ENCODE assay signal across 13 mouse cellular contexts in the genomic region with DNA sequence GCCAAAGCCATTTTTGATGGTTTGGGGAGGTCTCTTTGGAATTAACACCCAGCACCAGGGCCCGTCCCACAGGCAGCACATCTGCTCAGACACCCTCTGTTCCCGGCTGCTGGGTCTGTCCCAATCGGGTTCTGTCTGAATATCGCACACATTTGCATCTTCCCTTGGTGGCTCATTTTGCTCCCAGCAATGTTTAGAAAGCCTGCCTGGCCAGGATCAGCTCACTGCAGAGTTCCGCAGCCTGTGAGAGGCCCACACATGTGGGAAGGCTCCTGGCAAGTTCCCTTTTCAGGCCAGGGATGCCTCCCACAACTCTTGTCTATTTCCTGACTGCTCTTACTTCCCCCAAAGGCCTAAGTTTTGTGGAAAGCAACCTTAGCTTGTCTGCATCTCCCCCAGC. TPM values are rescaled to one million over a fixed set of nuclear protein-coding genes. Genes with fewer than 3 reads are reported as not detected.
DNase-seq lines count a peak whose midpoint lies in the region; ATAC-seq and TF ChIP-seq lines count a peak whose summit lies in the region.
"Had no signal": no experiment of that assay in that cellular context is flagged by ENCODE, and none has a peak within 500 bp of the region (broad histone marks: within the 10 kb centered on the region; RNA-seq: fewer than 3 reads in every experiment).

No protein-coding gene starts in this region.

- H3K4me3 ChIP-seq in heart, embryonic 10.5 days: no peak overlapping the region
- H3K4me3 ChIP-seq in heart, embryonic 11.5 days (ENCODE audit: low read depth, low read length): no peak overlapping the region
- H3K4me3 ChIP-seq in CH12.LX (replicated peaks in 1 of 3; ENCODE audit: low read depth in 2 of 3, low read length in 2 of 3, poor library complexity in 1 of 3): no peak overlapping the region
- no peak overlapping the region for H3K4me3 ChIP-seq in liver, embryonic 13.5 days (replicated peaks)
- no peak overlapping the region for H3K4me3 ChIP-seq in lung, postnatal 0 days (ENCODE audit: low read depth, low read length)
- H3K4me3 ChIP-seq: neural tube, embryonic 15.5 days had no signal

- no peak for TF ChIP-seq CTCF in CH12.LX (conservative IDR thresholded peaks at IDR 0.05 in 1 of 2, IDR thresholded peaks at IDR 0.05 in 1 of 2; ENCODE audit: low read depth in 2 of 2, low read length in 2 of 2)
- TF ChIP-seq CTCF in lung, postnatal 0 days (IDR thresholded peaks at IDR 0.05): no peak

- H3K36me3 ChIP-seq in heart, embryonic 10.5 days: no peaks in the 10 kb centered on the region
- no peaks in the 10 kb centered on the region for H3K36me3 ChIP-seq in heart, embryonic 11.5 days (ENCODE audit: control insufficient read depth, insufficient read depth, low read length)
- H3K36me3 ChIP-seq in CH12.LX (replicated peaks in 1 of 2; ENCODE audit: control insufficient read depth in 1 of 2, insufficient read depth in 1 of 2, low read length in 1 of 2): no peaks in the 10 kb centered on the region
- H3K36me3 ChIP-seq in liver, embryonic 13.5 days: no peaks in the 10 kb centered on the region
- H3K36me3 ChIP-seq in lung, postnatal 0 days (ENCODE audit: insufficient read depth, low read length): no peaks in the 10 kb centered on the region
- H3K36me3 ChIP-seq: neural tube, embryonic 15.5 days had no signal

- no peak overlapping the region for H3K9ac ChIP-seq in heart, embryonic 11.5 days (ENCODE audit: low read depth, low read length)
- H3K9ac ChIP-seq in CH12.LX (ENCODE audit: insufficient read depth, low read depth): no peak overlapping the region
- no peak overlapping the region for H3K9ac ChIP-seq in liver, embryonic 13.5 days
- no peak overlapping the region for H3K9ac ChIP-seq in lung, postnatal 0 days (replicated peaks; ENCODE audit: low read depth)
- H3K9ac ChIP-seq: neural tube, embryonic 15.5 days had no signal

- TF ChIP-seq POLR2A in CH12.LX (IDR thresholded peaks at IDR 0.05; ENCODE audit: low read depth, low read length): no peak

- dilution Hi-C loops in CH12.LX (cut with MboI; ENCODE audit: extremely low pct_ligation_motif_present, extremely low pct_unique_long_range_greater_than_20kb, low sequenced_read_pairs): no loop called here

- H3K4me1 ChIP-seq in heart, embryonic 10.5 days: peaks cover 17% of the 10 kb centered on the region
- H3K4me1 ChIP-seq in heart, embryonic 11.5 days (ENCODE audit: control insufficient read depth, insufficient read depth, low read length): peaks cover 11% of the 10 kb centered on the region; the same call in 1 of the 2 replicates
- peaks cover 16 to 44% of the 10 kb centered on the region in 2 experiments for H3K4me1 ChIP-seq in CH12.LX (ENCODE audit: control insufficient read depth in 1 of 2, insufficient read depth in 2 of 2)
- H3K4me1 ChIP-seq in liver, embryonic 13.5 days (replicated peaks): peaks cover 15% of the 10 kb centered on the region; the same call in 1 of the 2 replicates
- no peaks in the 10 kb centered on the region for H3K4me1 ChIP-seq in lung, postnatal 0 days (ENCODE audit: insufficient read depth, low read depth, low read length)
- H3K4me1 ChIP-seq: neural tube, embryonic 15.5 days had no signal

- in situ Hi-C loops in CH12.LX (cut with MboI; ENCODE audit: low pct_ligation_motif_present, low pct_unique_long_range_greater_than_20kb, low sequenced_read_pairs): no loop called here

- no peaks in the 10 kb centered on the region for H3K9me3 ChIP-seq in heart, embryonic 10.5 days
- H3K9me3 ChIP-seq in heart, embryonic 11.5 days (replicated peaks; ENCODE audit: control insufficient read depth, low read length): peaks cover 7% of the 10 kb centered on the region; the same call in 1 of the 2 replicates
- H3K9me3 ChIP-seq in CH12.LX (replicated peaks; ENCODE audit: low read length): peaks cover 15% of the 10 kb centered on the region
- no peaks in the 10 kb centered on the region for H3K9me3 ChIP-seq in liver, embryonic 13.5 days (replicated peaks)
- H3K9me3 ChIP-seq in lung, postnatal 0 days (ENCODE audit: low read length): no peaks in the 10 kb centered on the region
- H3K9me3 ChIP-seq: neural tube, embryonic 15.5 days had no signal

- no peak for TF ChIP-seq RAD21 in CH12.LX (IDR thresholded peaks at IDR 0.05; ENCODE audit: low read depth, low read length)

- 0 out of 2 replicates have a peak overlapping the region, but pooled peaks have one; percentile 36 for H3K27ac ChIP-seq in heart, embryonic 10.5 days
- no peak overlapping the region for H3K27ac ChIP-seq in heart, embryonic 11.5 days (ENCODE audit: low read depth, low read length)
- H3K27ac ChIP-seq in CH12.LX (ENCODE audit: insufficient read depth, low read depth): no peak overlapping the region
- peak overlapping the region; percentile 34; the same call in 1 of the 2 replicates for H3K27ac ChIP-seq in liver, embryonic 13.5 days
- H3K27ac ChIP-seq in lung, postnatal 0 days (ENCODE audit: low read length): no peak overlapping the region
- H3K27ac ChIP-seq: neural tube, embryonic 15.5 days had no signal

- 75% methylated on average over 5 of the region's 5 CpGs for WGBS in heart, embryonic 10.5 days
- WGBS in heart, embryonic 11.5 days (ENCODE audit: insufficient replicate concordance): 81% methylated on average over 5 of the region's 5 CpGs
- WGBS in liver, embryonic 13.5 days (ENCODE audit: insufficient replicate concordance): 55% methylated on average over 5 of the region's 5 CpGs
- WGBS in lung, postnatal 0 days: 83% methylated on average over 5 of the region's 5 CpGs

- no peak overlapping the region for H3K4me2 ChIP-seq in heart, embryonic 11.5 days
- H3K4me2 ChIP-seq in CH12.LX (ENCODE audit: insufficient read depth, low read depth, poor library complexity, severe bottlenecking): no peak overlapping the region
- H3K4me2 ChIP-seq in liver, embryonic 13.5 days: no peak overlapping the region
- no peak overlapping the region for H3K4me2 ChIP-seq in lung, postnatal 0 days (replicated peaks; ENCODE audit: low read depth, low read length)
- H3K4me2 ChIP-seq: midbrain, embryonic 11.5 days; neural tube, embryonic 15.5 days had no signal

- TF ChIP-seq EP300 in CH12.LX (IDR thresholded peaks at IDR 0.05; ENCODE audit: low read length): no peak; the same call in 1 of the 2 replicates
- no peak for TF ChIP-seq EP300 in lung, postnatal 0 days (IDR thresholded peaks at IDR 0.05)

- no peak for ATAC-seq in heart, embryonic 11.5 days (replicated peaks; ENCODE audit: insufficient number of reproducible peaks, low FRiP score, low TSS enrichment)
- peak; percentile 70 for ATAC-seq in granulocyte monocyte progenitor cell, adult 5-6 weeks (replicated peaks; ENCODE audit: poor library complexity, severe bottlenecking)
- ATAC-seq in liver, embryonic 13.5 days (ENCODE audit: low read depth): no peak
- no peak for ATAC-seq in inflammation-experienced regulatory T-cells, adult 6 months
- no peak for ATAC-seq in lung, postnatal 0 days
- ATAC-seq: Patski had no signal

- no peaks in the 10 kb centered on the region for H3K79me2 ChIP-seq in CH12.LX (replicated peaks; ENCODE audit: control insufficient read depth, extremely low read depth, insufficient read depth, poor library complexity, severe bottlenecking)

- no peak for DNase-seq in heart, embryonic 10.5 days (ENCODE audit: low spot score)
- DNase-seq in CH12.LX (ENCODE audit: extremely low read depth): peak; percentile 74
- no peak for DNase-seq in liver, embryonic 13.5 days
- no peak for DNase-seq in gastrocnemius, postnatal 10 days
- no peak for DNase-seq in lung, postnatal 0 days (ENCODE audit: low spot score)
- DNase-seq: cerebellum, postnatal 14 days; kidney, adult 9 months had no signal

- no peaks in the 10 kb centered on the region for H3K27me3 ChIP-seq in heart, embryonic 10.5 days (ENCODE audit: insufficient read depth, poor library complexity, severe bottlenecking)
- no peaks in the 10 kb centered on the region for H3K27me3 ChIP-seq in heart, embryonic 11.5 days (ENCODE audit: control insufficient read depth, insufficient read depth, low read length)
- H3K27me3 ChIP-seq in CH12.LX (replicated peaks): no peaks in the 10 kb centered on the region
- H3K27me3 ChIP-seq in liver, embryonic 13.5 days: no peaks in the 10 kb centered on the region
- no peaks in the 10 kb centered on the region for H3K27me3 ChIP-seq in lung, postnatal 0 days (replicated peaks; ENCODE audit: insufficient read depth, low read length)
- H3K27me3 ChIP-seq: neural tube, embryonic 15.5 days; Patski had no signal

RNA-seq across cellular contexts. Expression of a gene that starts 13.4 kb away (rescaled TPM):
- 0.27 and 0.40 TPM in 2 replicates for polyA plus RNA-seq in heart, embryonic 10.5 days (2016; fragmentation: Nextera tagmentation; extraction: Ambion mirVana)
- 0.29 and 0.59 TPM in 2 replicates for polyA plus RNA-seq in heart, embryonic 11.5 days (2014; fragmentation: Nextera tagmentation; extraction: Ambion mirVana)
- total RNA-seq in CH12.LX (2012; rRNA removed): 14.2 and 17.1 TPM in 2 replicates
- total RNA-seq in CH12.LX (2014; rRNA removed): 9.3 and 10.2 TPM in 2 replicates
- polyA plus RNA-seq in CH12.LX (2012; ENCODE audit: insufficient read length, low read depth): 30.7 and 35.7 TPM in 2 replicates
- total RNA-seq in granulocyte monocyte progenitor cell, adult 5-6 weeks (2014; fragmentation: Nextera tagmentation): 43.6 and 56.7 TPM in 2 replicates
- 18.4 and 18.7 TPM in 2 replicates for total RNA-seq in granulocyte monocyte progenitor cell, adult 5-6 weeks (2017)
- polyA plus RNA-seq in liver, embryonic 13.5 days (2015; fragmentation: Nextera tagmentation; extraction: Ambion mirVana): 1.7 and 2.4 TPM in 2 replicates
- total RNA-seq in gastrocnemius, postnatal 10 days (2021): 1 to 10 TPM; 1.6 to 2.8 TPM
- polyA plus RNA-seq in inflammation-experienced regulatory T-cells, adult 6 months (2017; shearing (Covaris generic)): 1 to 10 TPM in 1 of 3 experiments, under 1 TPM in 2; 0.56 to 5.8 (median 0.71) TPM
- 1.2 and 1.8 TPM in 2 replicates for polyA plus RNA-seq in lung, postnatal 0 days (2015; fragmentation: Nextera tagmentation; extraction: Ambion mirVana)
- polyA plus RNA-seq: Patski had no signal

RNA-seq across cellular contexts. Expression of a gene that starts 33.3 kb away (rescaled TPM):
- polyA plus RNA-seq in heart, embryonic 10.5 days (2016; fragmentation: Nextera tagmentation; extraction: Ambion mirVana): 43.1 and 49.1 TPM in 2 replicates
- polyA plus RNA-seq in heart, embryonic 11.5 days (2014; fragmentation: Nextera tagmentation; extraction: Ambion mirVana): 40.3 and 45.5 TPM in 2 replicates
- total RNA-seq in CH12.LX (2012; rRNA removed): 89.0 and 105 TPM in 2 replicates
- total RNA-seq in CH12.LX (2014; rRNA removed): 141 and 153 TPM in 2 replicates
- polyA plus RNA-seq in CH12.LX (2012; ENCODE audit: insufficient read length, low read depth): 107 and 113 TPM in 2 replicates
- 59.6 and 70.9 TPM in 2 replicates for total RNA-seq in granulocyte monocyte progenitor cell, adult 5-6 weeks (2014; fragmentation: Nextera tagmentation)
- total RNA-seq in granulocyte monocyte progenitor cell, adult 5-6 weeks (2017): 67.6 and 85.2 TPM in 2 replicates
- polyA plus RNA-seq in liver, embryonic 13.5 days (2015; fragmentation: Nextera tagmentation; extraction: Ambion mirVana): 29.9 and 32.1 TPM in 2 replicates
- total RNA-seq in gastrocnemius, postnatal 10 days (2021): 10 to 100 TPM; 20.7 to 22.7 TPM
- 10 to 100 TPM; 21.0 to 37.5 (median 26.5) TPM for polyA plus RNA-seq in inflammation-experienced regulatory T-cells, adult 6 months (2017; shearing (Covaris generic))
- polyA plus RNA-seq in lung, postnatal 0 days (2015; fragmentation: Nextera tagmentation; extraction: Ambion mirVana): 18.3 and 21.0 TPM in 2 replicates

RNA-seq across cellular contexts. Expression of a gene that starts 41.5 kb away (rescaled TPM):
- polyA plus RNA-seq in heart, embryonic 10.5 days (2016; fragmentation: Nextera tagmentation; extraction: Ambion mirVana): 107 and 131 TPM in 2 replicates
- polyA plus RNA-seq in heart, embryonic 11.5 days (2014; fragmentation: Nextera tagmentation; extraction: Ambion mirVana): 94.8 and 95.1 TPM in 2 replicates
- 80.2 and 108 TPM in 2 replicates for total RNA-seq in CH12.LX (2012; rRNA removed)
- total RNA-seq in CH12.LX (2014; rRNA removed): 142 and 157 TPM in 2 replicates
- polyA plus RNA-seq in CH12.LX (2012; ENCODE audit: insufficient read length, low read depth): 97.9 and 103 TPM in 2 replicates
- total RNA-seq in granulocyte monocyte progenitor cell, adult 5-6 weeks (2014; fragmentation: Nextera tagmentation): 87.0 and 114 TPM in 2 replicates
- 66.8 and 69.9 TPM in 2 replicates for total RNA-seq in granulocyte monocyte progenitor cell, adult 5-6 weeks (2017)
- polyA plus RNA-seq in liver, embryonic 13.5 days (2015; fragmentation: Nextera tagmentation; extraction: Ambion mirVana): 107 and 117 TPM in 2 replicates
- total RNA-seq in gastrocnemius, postnatal 10 days (2021): 10 to 100 TPM; 16.2 to 16.8 TPM
- polyA plus RNA-seq in inflammation-experienced regulatory T-cells, adult 6 months (2017; shearing (Covaris generic)): 100 to 1,000 TPM in 1 of 3 experiments, 10 to 100 TPM in 2; 61.0 to 124 (median 76.1) TPM
- polyA plus RNA-seq in lung, postnatal 0 days (2015; fragmentation: Nextera tagmentation; extraction: Ambion mirVana): 23.9 and 24.0 TPM in 2 replicates

RNA-seq across cellular contexts. Expression of a gene that starts 52.6 kb away (rescaled TPM):
- 6.2 and 7.3 TPM in 2 replicates for polyA plus RNA-seq in heart, embryonic 10.5 days (2016; fragmentation: Nextera tagmentation; extraction: Ambion mirVana)
- polyA plus RNA-seq in heart, embryonic 11.5 days (2014; fragmentation: Nextera tagmentation; extraction: Ambion mirVana): 6.3 and 8.6 TPM in 2 replicates
- 20.9 and 24.0 TPM in 2 replicates for total RNA-seq in CH12.LX (2012; rRNA removed)
- total RNA-seq in CH12.LX (2014; rRNA removed): 3.6 and 4.6 TPM in 2 replicates
- 2.9 TPM in 2 replicates for polyA plus RNA-seq in CH12.LX (2012; ENCODE audit: insufficient read length, low read depth)
- total RNA-seq in granulocyte monocyte progenitor cell, adult 5-6 weeks (2014; fragmentation: Nextera tagmentation): 0.47 TPM in 1 of 2 replicates, not detected in the other
- 1.7 TPM in 1 of 2 replicates, not detected in the other for total RNA-seq in granulocyte monocyte progenitor cell, adult 5-6 weeks (2017)
- 1.1 and 1.2 TPM in 2 replicates for polyA plus RNA-seq in liver, embryonic 13.5 days (2015; fragmentation: Nextera tagmentation; extraction: Ambion mirVana)
- total RNA-seq in gastrocnemius, postnatal 10 days (2021): 1 to 10 TPM; 2.8 to 3.6 TPM
- polyA plus RNA-seq in inflammation-experienced regulatory T-cells, adult 6 months (2017; shearing (Covaris generic)): 1 to 10 TPM; 4.0 to 9.1 (median 4.3) TPM
- polyA plus RNA-seq in lung, postnatal 0 days (2015; fragmentation: Nextera tagmentation; extraction: Ambion mirVana): 3.7 TPM in 2 replicates

Comparison
In these comparisons a context has a peak if more than half of its experiments do, and no peak if none do; other contexts are left out.
1. H3K27ac ChIP-seq: peak in heart, embryonic 10.5 days (single experiment) and liver, embryonic 13.5 days (single experiment); none in heart, embryonic 11.5 days (single experiment), CH12.LX (single experiment) and lung, postnatal 0 days (single experiment).